Mouse (Mus musculus): ENCODE results near the gene Ost4.

DNA sequence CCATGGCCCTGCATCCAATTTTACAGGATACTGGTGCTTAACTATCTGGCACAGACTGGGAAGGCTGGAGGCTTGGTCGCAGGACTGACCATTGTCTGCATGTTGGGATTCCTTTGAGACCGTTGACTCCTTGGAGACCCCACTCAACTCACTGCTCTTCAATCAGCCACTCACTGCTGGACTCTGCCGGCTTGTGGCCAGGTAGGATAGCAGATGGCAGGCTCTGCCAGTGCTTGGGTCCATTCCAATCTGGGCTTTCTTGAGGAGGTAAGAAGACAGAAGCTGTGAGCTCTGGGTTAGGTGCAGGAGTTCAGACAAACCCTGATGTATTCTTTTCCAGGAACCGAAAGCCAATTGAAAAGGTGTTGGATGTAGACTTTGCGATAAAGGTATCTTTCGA is 46.5 kb upstream of the Ost4 start:
- TF ChIP-seq CTCF (IDR thresholded peaks at IDR 0.05; ENCODE audit: extremely low read depth, insufficient read length, insufficient replicate concordance, low read depth, low read length) (no peak), POLR2A (IDR thresholded peaks at IDR 0.05; ENCODE audit: low read depth, low read length) (no peak)
